Mouse (Mus musculus): ENCODE data around the gene Fbxw11.

GRCm38 (mm10) chr11:32718979-32719378 lies 76.5 kb downstream of the Fbxw11 start:
- TF ChIP-seq POLR2A (IDR thresholded peaks at IDR 0.05; ENCODE audit: low read depth, low read length): no peak
- no peak for TF ChIP-seq CTCF (IDR thresholded peaks at IDR 0.05; ENCODE audit: extremely low read depth, insufficient read depth, insufficient read length, insufficient replicate concordance)
